Mouse (Mus musculus) liver, embryonic 16.5 days (tissue): ENCODE measurements around the gene Aqp6. TPM values are rescaled to one million over a fixed set of nuclear protein-coding genes. Genes with fewer than 3 reads are reported as not detected.

Experiments
- ATAC-seq: fragments of 200-750 bp; cut with Nextera tagmentation; 2 replicates; pipeline ENCODE4 v1.8.0; 2017; ENCODE audit warnings: low read depth, mild to moderate bottlenecking, moderate number of reproducible peaks, moderate library complexity
- H3K27ac ChIP-seq: fragments of 300-500 bp; sonication (generic); 2 replicates; pipeline ENCODE4 v1.5.1; 2014; ENCODE audit warnings: mild to moderate bottlenecking, low read length
- H3K27me3 ChIP-seq: fragments of 300-500 bp; sonication (generic); 2 replicates; pipeline ENCODE4 v1.6.1; 2014; ENCODE audit warnings: low read depth, low read length, mixed read lengths; ENCODE audit not compliant: control insufficient read depth, insufficient read depth
- H3K36me3 ChIP-seq: fragments of 300-500 bp; sonication (generic); 2 replicates; pipeline ENCODE4 v1.6.1; 2014; ENCODE audit warnings: mild to moderate bottlenecking; ENCODE audit not compliant: control insufficient read depth, insufficient read depth
- H3K4me1 ChIP-seq: fragments of 300-500 bp; sonication (generic); 2 replicates; pipeline ENCODE4 v1.6.1; 2014; ENCODE audit warnings: low read depth, low read length, mixed read lengths; ENCODE audit not compliant: control insufficient read depth
- H3K4me2 ChIP-seq: fragments of 300-500 bp; sonication (generic); 2 replicates; pipeline ENCODE4 v1.6.1; 2014; ENCODE audit warnings: low read depth, low read length, mixed read lengths
- H3K4me3 ChIP-seq: fragments of 300-500 bp; sonication (generic); 2 replicates; pipeline ENCODE4 v1.5.1; 2014; ENCODE audit warnings: low read depth, mild to moderate bottlenecking, low read length
- H3K9ac ChIP-seq: fragments of 300-500 bp; sonication (generic); 2 replicates; pipeline ENCODE4 v1.6.1; 2014; ENCODE audit warnings: low read depth, low read length
- H3K9me3 ChIP-seq: fragments of 300-500 bp; sonication (generic); replicated peaks from 2 replicates; pipeline ENCODE4 v1.6.1; 2016; ENCODE audit warnings: low read length; ENCODE audit not compliant: control insufficient read depth
- WGBS: fragments of 180-500 bp; shearing (Covaris S2); extraction: QIAGEN DNeasy Blood & Tissue Kit; methylation state at CpG from one replicate; pipeline ENCODE4 v1.1.7; 2014; ENCODE audit not compliant: insufficient replicate concordance; 5-methylcytosine and 5-hydroxymethylcytosine counted together
- polyA plus RNA-seq: library from polyadenylated mRNA; unstranded; fragments of >200 nt; fragmentation: Nextera tagmentation; extraction: Ambion mirVana; gene quantifications from 2 replicates; pipeline ENCODE4 v1.2.1, GENCODE M21; 2015

Gene Aqp6
- polyA plus RNA-seq, 1 experiment from 2014 or later = not detected

GRCm38 (mm10) chr15:99618595-99618994 is 17.4 kb downstream of the Aqp6 start:
- Histone ChIP-seq H3K27me3 (peaks cover 12% of the 10 kb centered on the region), H3K4me3 (no peak overlapping the region), H3K36me3 (peaks cover 37% of the 10 kb centered on the region), H3K9me3 (no peaks in the 10 kb centered on the region), H3K4me1 (no peaks in the 10 kb centered on the region), H3K27ac (no peak overlapping the region), H3K4me2 (no peak overlapping the region), H3K9ac (no peak overlapping the region)
- ATAC-seq = no peak
- WGBS = 79% methylated on average over 3 of the region's 3 CpGs

- no peak overlapping the region for H3K4me3 ChIP-seq
- H3K27me3 ChIP-seq = peaks cover 2% of the 10 kb centered on the region
- no peaks in the 10 kb centered on the region for H3K4me1 ChIP-seq
- H3K36me3 ChIP-seq = peaks cover 48% of the 10 kb centered on the region
- no peaks in the 10 kb centered on the region for H3K9me3 ChIP-seq
- ATAC-seq = no peak
- no peak overlapping the region for H3K27ac ChIP-seq
- H3K4me2 ChIP-seq = no peak overlapping the region
- whole genome bisulfite sequencing = 86% methylated on average over 4 of the region's 4 CpGs
- no peak overlapping the region for H3K9ac ChIP-seq
Measured at GRCm38 (mm10) chr15:99619821-99620220, 18.6 kb downstream of the Aqp6 start.

GRCm38 (mm10) chr15:99622063-99622462 is 20.9 kb downstream of the Aqp6 start:
- no peak overlapping the region for H3K4me2 ChIP-seq
- H3K4me3 ChIP-seq = no peak overlapping the region
- H3K36me3 ChIP-seq = peaks cover 71% of the 10 kb centered on the region
- no peaks in the 10 kb centered on the region for H3K4me1 ChIP-seq
- no peaks in the 10 kb centered on the region for H3K9me3 ChIP-seq
- H3K27me3 ChIP-seq = no peaks in the 10 kb centered on the region
- ATAC-seq = no peak
- H3K27ac ChIP-seq = no peak overlapping the region
- WGBS = 91% methylated on average over 11 of the region's 11 CpGs
- no peak overlapping the region for H3K9ac ChIP-seq

- H3K27ac ChIP-seq = no peak overlapping the region
- no peaks in the 10 kb centered on the region for H3K27me3 ChIP-seq
- no peaks in the 10 kb centered on the region for H3K9me3 ChIP-seq
- H3K4me2 ChIP-seq = no peak overlapping the region
- no peak overlapping the region for H3K9ac ChIP-seq
- ATAC-seq = no peak
- no peaks in the 10 kb centered on the region for H3K4me1 ChIP-seq
- no peak overlapping the region for H3K4me3 ChIP-seq
- H3K36me3 ChIP-seq = peaks cover 96% of the 10 kb centered on the region
Measured at GRCm38 (mm10) chr15:99631618-99632017, 30.4 kb downstream of the Aqp6 start.

GRCm38 (mm10) chr15:99634702-99635101 is 33.5 kb downstream of the Aqp6 start:
- Histone ChIP-seq H3K4me1 (no peaks in the 10 kb centered on the region), H3K27me3 (no peaks in the 10 kb centered on the region), H3K4me3 (no peak overlapping the region), H3K9me3 (no peaks in the 10 kb centered on the region), H3K4me2 (no peak overlapping the region), H3K27ac (no peak overlapping the region), H3K9ac (no peak overlapping the region), H3K36me3 (peaks cover 95% of the 10 kb centered on the region)
- 81% methylated on average over 7 of the region's 7 CpGs for WGBS
- no peak for ATAC-seq

GRCm38 (mm10) chr15:99637405-99638123 is 36.4 kb downstream of the Aqp6 start:
- H3K4me3 ChIP-seq = no peak overlapping the region
- 86% methylated on average over 12 of the region's 12 CpGs for WGBS
- no peak overlapping the region for H3K4me2 ChIP-seq
- H3K9me3 ChIP-seq = no peaks in the 10 kb centered on the region
- H3K4me1 ChIP-seq = no peaks in the 10 kb centered on the region
- peaks cover 80% of the 10 kb centered on the region for H3K36me3 ChIP-seq
- H3K27me3 ChIP-seq = no peaks in the 10 kb centered on the region
- ATAC-seq = no peak
- no peak overlapping the region for H3K9ac ChIP-seq
- H3K27ac ChIP-seq = no peak overlapping the region

- peaks cover 78% of the 10 kb centered on the region for H3K36me3 ChIP-seq
- H3K27me3 ChIP-seq = no peaks in the 10 kb centered on the region
- WGBS = 88% methylated on average over 5 of the region's 5 CpGs
- H3K4me2 ChIP-seq = no peak overlapping the region
- no peaks in the 10 kb centered on the region for H3K4me1 ChIP-seq
- ATAC-seq = no peak
- no peak overlapping the region for H3K9ac ChIP-seq
- H3K27ac ChIP-seq = no peak overlapping the region
- H3K9me3 ChIP-seq = no peaks in the 10 kb centered on the region
- H3K4me3 ChIP-seq = no peak overlapping the region
Measured at GRCm38 (mm10) chr15:99638124-99638485, 36.9 kb downstream of the Aqp6 start.

- Histone ChIP-seq H3K4me3 (no peak overlapping the region), H3K27me3 (no peaks in the 10 kb centered on the region), H3K9ac (no peak overlapping the region), H3K4me1 (peaks cover 8% of the 10 kb centered on the region), H3K36me3 (peaks cover 37% of the 10 kb centered on the region), H3K4me2 (no peak overlapping the region), H3K9me3 (no peaks in the 10 kb centered on the region), H3K27ac (no peak overlapping the region)
- no peak for ATAC-seq
- WGBS = 84% methylated on average over 6 of the region's 6 CpGs
Measured at GRCm38 (mm10) chr15:99642622-99643021, 41.4 kb downstream of the Aqp6 start.

GRCm38 (mm10) chr15:99643832-99644231 is 42.6 kb downstream of the Aqp6 start:
- no peak for ATAC-seq
- H3K27ac ChIP-seq = no peak overlapping the region
- H3K4me2 ChIP-seq = no peak overlapping the region
- no peak overlapping the region for H3K9ac ChIP-seq
- 80% methylated on average over 10 of the region's 10 CpGs for WGBS
- H3K27me3 ChIP-seq = no peaks in the 10 kb centered on the region
- H3K4me3 ChIP-seq = no peak overlapping the region
- no peaks in the 10 kb centered on the region for H3K9me3 ChIP-seq
- peaks cover 14% of the 10 kb centered on the region for H3K4me1 ChIP-seq
- H3K36me3 ChIP-seq = peaks cover 26% of the 10 kb centered on the region
